Mouse (Mus musculus) regulatory T cell (primary cell): Measurements from ENCODE around the gene Nr1i2.
"Not testable (repeated sequence)": the region's sequence is repeated elsewhere in the genome, so short reads cannot be mapped to it uniquely, and the experiment has no call there.

ENCODE experiments used
- in situ Hi-C: fragments of 300-600 bp; cut with MboI, MseI; formaldehyde crosslinking; loops from one replicate; pipeline ENCODE4 v1.15.1; 2025; ENCODE audit warnings: high pct_unique_total_duplicates

Gene Nr1i2

DNA sequence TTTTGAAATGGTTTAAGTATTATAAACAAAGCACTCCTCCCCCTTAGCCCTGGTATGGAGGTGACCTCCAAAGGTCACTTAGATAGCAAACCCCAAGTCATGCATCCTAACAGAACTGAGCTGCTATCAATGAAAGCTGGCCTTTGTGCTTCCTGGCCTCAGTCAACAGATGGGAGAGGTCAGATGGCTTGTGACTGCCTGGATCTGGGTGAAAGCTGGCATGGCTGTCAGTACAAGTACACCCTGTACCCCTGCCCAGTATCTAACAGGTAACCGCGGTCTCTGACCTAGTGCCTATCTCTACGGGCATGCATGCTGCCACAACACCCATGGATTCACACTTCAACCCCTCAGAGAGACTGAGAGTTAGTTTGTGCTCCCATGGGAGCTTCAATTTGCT, 6.9 kb downstream of the Nr1i2 start:
- in situ Hi-C loops, result no loop called here

DNA sequence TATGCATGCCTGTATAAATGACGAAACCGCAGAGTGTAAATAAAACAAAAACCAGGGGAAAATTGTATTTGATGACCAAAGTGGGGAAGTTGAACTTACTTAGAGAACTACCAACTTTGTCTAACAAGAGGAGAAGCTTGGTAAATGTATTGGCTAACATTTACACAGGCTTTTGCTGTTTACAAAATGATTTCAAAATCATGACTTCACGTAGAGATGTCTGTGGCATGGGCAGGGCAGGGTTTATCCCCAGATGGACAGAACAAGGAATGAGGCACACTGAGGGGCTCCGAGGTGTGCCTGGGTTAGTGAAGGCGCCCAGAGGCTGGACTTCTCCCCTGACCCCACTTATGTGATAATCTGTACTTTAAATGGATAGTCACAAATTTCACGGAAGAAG, 7.3 kb downstream of the Nr1i2 start:
- in situ Hi-C loops, result no loop called here

DNA sequence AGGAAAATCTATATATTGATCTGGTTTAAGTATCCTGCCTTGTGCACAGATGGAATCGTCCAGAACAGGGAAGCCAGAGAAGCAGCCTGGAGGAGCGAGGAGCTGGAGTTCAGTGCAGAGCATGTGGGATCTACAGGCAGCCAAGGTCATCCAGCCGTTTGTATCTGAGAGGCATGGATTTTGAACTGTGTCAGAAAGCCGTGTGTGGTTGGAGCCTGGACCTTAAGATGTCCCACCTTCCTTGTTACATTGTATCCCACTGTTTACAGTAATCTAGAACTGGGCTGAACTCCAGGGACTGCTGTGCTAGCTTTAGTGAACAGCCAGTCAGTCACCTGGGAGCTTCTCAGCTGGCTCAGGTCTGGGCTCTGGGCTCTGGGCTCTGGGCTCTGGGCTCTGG, 8.1 kb downstream of the Nr1i2 start:
- in situ Hi-C loops, result no loop called here

DNA sequence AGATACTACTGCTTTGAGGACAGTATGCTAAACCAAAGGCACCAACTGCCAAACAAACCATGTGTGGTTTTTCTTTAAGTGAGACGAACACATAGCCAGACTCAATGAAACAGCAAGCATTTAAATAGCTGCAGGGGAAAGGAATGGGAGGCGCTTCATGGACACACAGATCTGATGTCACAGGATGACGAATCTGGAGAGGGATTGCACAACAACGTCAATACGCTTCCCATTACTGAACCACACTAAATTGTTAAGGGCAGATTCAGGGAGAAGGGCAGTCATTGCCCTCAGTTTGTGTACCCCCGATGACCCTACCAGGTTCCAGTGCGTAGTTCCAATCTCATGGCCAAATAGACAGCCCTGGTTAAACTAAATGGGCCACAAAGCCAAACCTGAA, 8.8 kb downstream of the Nr1i2 start:
- in situ Hi-C loops, result no loop called here

DNA sequence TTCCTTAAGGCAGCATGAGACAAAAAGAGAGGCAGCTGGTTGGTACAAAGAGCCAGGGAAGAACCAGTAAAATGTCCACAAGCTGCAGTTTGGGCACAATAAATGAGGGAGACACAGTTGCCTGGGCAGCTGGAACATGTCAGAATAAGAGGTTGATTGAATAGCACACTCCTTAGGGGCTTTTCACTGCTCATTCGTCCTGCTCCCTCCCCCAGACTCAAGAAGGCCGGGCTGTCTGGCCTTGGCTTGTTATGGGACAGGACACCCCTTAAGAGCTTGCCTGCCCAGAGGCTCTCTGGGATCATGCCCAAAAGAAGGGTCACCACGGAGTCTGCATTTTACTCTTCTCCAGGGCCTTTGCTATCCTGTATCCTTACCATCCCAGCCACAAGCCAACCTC, 11.3 kb downstream of the Nr1i2 start:
- in situ Hi-C loops, result no loop called here

DNA sequence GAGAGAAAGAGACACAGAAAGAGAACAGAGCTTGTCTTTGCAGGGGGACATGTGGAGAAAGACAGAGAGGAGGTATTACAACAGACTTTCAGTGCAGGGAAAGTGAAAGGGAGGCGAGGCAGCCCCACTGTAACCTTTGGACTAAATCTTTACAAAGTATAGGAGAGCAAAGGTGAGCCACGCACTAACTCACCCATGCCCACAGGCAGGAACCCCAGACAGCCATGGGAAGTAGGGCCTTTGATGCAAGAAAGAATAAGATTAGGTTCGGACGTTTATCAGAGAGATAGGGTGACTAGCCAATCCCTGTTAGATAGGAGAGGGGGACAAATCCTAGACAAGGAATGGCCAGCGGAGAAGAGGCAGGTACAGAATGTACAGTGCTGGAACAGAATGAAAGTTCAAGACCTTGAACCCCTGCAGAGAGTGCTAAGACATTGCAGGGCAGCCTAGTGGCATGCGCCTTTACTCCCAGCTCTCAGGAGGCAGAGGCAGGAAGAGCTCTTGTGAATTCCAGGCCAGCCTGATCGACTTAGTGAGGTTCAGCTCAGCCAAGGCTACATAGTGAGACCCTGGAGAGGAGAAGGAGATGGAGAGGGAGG, 12.0 kb downstream of the Nr1i2 start:
- in situ Hi-C loops, result no loop called here

DNA sequence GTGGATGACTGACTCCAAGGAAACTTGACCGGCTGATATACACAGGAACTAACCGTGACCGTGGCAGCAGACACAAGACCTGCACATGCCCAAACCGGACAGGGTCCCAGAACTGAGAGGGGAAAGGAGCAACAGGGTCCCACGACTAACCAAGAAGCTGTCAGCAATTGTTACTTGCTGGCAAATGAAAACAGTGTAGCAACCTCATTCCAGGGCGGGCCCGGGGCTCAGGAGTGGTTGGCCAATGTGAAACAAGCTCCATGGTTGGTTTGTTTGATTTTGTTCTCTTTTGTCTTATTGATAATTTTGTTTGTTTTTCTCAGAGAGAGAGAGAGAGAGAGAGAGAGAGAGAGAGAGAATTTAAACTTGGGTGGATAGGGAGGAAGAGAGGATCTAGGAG, 13.7 kb downstream of the Nr1i2 start:
- in situ Hi-C loops, result no loop called here

DNA sequence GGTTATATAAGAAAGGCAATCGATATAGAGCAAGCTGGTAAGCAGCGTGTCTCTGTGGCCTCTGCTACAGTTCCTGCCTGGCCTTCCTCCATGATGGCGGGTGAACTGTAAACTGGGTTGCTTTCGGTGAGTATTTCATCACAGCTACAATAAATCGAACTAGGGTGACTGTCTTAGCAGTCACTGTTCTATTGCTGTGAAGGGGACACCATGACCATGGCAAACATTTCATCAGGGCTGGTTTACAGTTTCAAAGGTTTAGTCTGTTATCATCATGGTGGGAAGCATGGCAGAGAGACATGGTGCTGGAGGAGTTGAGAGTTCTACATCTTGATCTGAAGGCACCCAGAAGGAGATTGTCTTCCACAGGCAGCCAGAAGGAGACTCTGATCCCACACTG, 14.8 kb downstream of the Nr1i2 start:
- in situ Hi-C loops, result loop anchor here (10.0 kb wide), 1 partner anchor 985 kb away; no protein-coding TSS in a partner anchor

DNA sequence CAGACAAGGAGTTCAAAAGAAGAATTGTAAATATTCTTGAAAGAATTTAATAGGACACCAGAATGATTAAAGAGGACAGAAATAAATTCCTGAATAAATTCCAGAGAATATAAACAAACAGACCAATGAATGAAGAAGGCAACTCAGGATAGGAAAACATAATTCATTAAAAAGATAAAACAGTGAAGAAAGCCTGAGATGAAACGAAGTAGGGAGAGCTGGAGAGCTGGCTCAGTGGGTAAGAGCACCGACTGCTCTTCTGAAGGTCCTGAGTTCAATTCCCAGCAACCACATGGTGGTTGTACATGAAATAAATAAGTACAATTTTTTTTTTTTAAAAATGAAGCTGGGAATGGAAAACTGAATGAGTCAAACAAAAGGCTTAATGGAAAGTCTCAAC, 19.9 kb downstream of the Nr1i2 start:
- in situ Hi-C loops, result loop anchor here (10.0 kb wide), 1 partner anchor 990 kb away; no protein-coding TSS in a partner anchor

DNA sequence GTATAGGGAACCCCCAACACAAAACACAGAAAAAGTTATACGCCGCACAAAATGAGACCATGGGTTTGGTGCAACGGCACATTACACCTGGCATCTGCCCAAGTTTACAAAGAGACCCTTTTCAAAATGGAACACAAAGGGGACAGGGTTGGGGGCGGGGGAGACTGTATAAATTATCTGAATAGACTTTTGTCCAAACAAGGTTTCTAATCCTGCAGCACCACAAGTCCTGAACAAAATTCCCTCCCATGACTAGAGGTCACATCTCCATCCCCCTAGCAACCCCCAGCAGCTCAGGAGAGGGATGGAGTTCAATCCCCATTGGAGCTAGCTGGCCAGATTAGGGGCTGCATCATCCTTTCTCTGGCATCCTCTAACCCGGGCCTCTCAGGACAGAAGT, 22.1 kb downstream of the Nr1i2 start:
- in situ Hi-C loops, result loop anchor here (10.0 kb wide), 1 partner anchor 992 kb away; no protein-coding TSS in a partner anchor

DNA sequence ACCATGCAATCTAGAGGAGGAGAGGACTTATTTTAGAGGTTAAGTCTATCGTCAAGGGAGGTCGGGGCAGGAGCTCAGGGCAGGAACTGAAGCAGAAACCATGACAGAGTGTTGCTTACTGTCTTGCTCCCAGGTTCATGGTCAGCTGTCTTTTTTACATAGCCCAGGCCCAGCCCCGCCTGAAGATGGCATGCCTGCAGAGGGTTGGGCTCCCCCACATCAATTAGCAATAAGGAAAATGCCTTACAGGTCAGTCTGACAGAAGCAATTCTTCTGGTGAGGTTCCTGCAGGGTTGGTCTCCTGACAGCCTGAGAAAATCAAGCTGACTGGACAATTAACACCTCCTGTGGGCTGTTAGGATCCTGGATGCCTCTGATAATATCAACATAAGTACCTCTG, 23.0 kb downstream of the Nr1i2 start:
- in situ Hi-C loops, result loop anchor here (10.0 kb wide), 1 partner anchor 993 kb away; no protein-coding TSS in a partner anchor

DNA sequence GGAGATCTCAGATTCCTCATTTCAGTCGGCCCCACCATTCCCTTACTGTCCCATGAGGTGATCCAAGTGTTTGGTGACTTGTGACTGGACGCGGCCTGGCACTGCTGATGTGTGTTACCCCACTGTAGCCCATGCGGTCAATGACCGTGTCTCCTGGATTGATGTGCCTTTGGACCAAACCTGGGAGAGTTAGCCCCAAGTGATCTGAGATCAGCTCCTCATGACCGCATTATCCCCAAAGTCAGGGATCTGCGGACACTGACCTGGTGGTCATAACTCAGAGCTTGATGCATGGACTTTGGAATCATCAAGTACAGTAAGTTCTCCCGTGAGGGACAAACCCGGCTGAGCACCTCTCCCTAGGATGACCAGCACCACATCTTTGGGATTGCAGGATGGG, 38.7 kb downstream of the Nr1i2 start:
- in situ Hi-C loops, result no loop called here

DNA sequence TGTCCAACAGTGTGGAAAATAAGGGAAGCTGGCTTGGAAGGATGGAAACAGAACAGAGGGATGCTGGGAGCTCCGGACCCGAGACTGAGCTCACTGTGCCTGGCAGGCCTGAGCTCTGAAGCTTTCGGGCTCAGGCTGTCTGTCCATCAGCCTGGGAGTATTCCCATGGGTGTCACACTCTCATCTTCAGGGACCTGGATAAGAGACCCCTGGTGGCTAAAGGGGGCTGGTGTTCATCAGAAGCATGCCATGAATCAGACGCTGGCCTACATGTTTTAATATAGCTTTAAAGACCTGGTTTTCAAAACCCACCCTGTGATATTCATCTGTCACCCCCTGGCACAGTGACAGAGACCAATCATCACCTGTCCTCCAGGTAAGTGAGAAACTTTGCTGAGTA, 39.5 kb downstream of the Nr1i2 start:
- in situ Hi-C loops, result no loop called here

DNA sequence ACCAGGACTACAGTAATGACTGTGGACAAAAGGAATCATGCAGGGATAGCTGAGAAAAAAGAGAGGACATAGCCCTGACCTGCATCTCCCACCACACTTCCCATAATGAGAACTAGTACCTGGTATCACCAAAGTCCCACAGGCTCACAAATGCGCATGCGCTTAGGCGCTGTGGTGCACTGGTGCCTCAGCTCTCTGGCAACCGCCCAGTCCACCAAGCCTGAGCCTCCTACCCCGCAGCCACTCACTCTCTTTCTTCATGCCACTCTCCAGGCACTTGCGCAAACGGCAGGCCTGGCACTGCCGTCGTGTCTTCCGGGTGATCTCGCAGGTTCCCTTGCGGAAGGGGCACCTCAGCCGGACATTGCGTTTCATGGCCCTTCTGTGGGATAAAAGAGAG, 40.6 kb downstream of the Nr1i2 start:
- in situ Hi-C loops, result no loop called here

DNA sequence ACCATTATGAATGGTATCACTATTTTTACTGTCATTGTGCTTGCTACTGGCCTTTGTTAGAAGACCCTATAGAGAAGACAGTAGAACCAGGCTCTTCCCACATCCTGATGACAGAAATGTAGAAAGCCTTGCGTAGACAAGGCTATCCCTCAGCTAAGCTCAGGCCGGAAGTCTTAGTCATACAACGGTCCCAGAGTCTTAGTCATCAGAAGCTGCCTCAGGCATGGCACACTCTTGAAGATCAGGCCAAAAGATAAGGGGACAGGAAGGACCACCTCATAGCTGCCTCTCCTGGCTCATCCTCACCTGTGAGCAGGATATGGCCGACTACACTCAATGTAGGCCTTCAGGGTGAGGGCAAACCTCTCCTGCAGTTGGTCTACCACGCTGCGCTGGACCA, 44.2 kb downstream of the Nr1i2 start:
- in situ Hi-C loops, result no loop called here

DNA sequence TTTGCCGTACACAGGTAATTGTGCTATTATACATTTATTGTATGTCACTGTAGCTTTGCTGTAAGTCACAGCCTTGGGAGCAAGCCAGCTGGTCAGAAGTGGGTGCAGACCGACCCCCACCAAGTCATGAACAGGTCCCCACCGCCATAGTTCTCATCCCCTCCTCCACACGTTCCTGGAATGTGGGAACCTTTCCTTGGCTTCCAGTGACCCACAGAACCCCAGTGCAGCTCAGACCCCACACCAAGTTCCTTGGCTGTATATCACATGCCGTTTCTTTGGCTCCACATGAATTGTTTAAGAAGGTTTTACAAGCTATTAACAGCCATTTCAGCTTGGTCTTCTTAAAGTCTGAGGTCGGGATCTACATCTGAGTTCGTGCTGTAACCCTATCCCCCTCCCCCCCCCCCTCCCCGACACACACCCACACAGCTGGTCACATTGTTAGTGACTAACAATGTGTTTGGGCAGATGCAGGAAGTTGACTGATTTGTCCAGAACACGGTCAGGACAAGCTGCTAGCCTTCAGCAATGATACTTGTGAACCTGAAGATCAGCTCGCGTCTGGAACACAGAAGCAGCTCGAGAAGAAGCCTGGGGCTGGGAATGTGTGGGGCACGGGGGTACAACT, 46.2 kb downstream of the Nr1i2 start:
- in situ Hi-C loops, result no loop called here

DNA sequence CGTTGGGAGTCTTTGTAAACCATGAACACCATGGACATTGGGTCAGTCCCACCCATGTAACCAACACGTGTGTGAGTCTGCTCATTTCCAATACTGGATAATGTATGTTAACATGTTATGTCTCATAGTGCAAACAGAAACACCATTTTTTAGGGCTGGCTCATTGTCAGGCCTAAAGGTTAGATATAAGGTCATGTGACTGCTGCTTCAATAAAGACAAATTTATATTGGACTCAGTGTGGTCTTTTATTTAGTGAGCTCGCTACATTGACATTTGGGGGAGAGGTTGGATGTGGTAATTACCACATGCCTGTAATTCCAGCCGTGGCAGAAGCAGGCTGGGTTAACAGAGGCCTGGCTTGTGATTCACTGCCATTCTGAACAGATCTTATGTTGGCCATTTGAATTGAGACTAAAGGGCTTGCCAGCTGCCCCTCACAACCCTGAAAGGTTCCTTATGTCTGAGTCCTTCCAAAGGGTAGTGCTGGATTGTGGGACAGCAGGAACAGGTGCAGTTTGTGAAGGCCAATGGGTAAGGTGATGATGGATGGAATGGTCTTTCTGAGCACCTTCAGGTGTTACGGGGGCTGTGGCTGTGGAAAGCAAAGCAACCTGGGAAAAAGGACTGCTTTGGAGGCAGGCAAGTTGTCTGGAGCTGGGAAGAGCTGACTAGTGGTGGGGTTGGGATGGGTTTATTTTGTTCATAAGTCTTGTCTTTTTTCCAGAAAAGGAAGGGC, 48.6 kb downstream of the Nr1i2 start:
- in situ Hi-C loops, result no loop called here

DNA sequence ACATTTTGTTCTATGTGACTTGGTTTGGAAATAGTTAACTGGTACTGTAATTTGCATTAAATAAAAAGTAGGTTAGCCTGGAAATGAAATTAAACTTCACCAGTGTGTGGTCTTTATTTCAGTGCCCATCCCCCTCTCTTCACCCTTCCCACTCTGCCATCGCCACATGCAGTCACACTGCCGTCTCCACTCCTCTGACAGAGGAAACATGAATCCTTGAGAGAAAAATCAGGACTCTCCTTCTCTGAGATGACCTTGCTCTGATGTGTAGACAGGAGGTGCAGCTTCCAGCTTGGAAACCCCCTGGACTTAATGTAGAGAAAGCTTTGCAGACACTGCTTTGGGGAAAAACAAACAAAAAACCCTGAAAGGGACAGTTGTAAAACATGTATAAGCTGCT, 49.2 kb downstream of the Nr1i2 start:
- in situ Hi-C loops, result no loop called here

DNA sequence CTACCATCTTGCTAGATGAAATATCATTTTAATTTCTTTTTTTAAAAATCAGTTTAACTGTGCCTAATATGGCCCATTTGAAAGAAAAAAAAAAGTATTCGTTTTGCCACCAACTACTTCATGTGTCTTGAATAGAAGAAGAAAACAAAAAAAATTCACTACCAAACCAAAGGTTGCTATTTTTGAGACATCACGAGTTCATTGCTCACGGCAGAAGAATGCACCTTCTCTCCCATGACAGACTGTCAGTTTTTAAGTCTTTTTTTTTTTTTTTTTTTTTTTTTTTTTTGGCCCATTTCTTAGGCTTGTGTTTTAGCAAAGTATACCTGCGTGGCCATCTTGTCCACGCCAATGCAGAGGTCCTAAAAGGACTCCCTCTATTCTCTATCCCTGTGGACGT, 50.5 kb downstream of the Nr1i2 start:
- in situ Hi-C loops, result no loop called here

DNA sequence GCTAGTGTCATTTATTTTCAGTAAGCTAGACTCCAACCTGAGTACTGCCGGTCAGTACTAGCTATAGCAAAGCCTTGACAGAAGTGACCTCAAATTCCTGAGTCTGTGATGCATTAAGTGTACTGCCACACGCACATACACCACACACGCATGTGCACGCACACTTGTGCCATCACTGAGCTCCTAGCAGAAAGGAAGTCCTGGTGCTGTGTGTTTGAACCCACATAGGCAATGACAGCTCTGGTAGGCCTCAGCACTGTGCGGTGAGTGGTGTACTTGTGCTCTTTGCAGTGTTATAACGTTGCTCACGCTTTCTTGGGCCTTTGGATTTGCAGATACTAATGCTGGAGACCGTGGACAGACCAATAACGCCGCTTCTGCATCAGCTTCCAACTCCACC, 54.5 kb downstream of the Nr1i2 start:
- in situ Hi-C loops, result no loop called here

DNA sequence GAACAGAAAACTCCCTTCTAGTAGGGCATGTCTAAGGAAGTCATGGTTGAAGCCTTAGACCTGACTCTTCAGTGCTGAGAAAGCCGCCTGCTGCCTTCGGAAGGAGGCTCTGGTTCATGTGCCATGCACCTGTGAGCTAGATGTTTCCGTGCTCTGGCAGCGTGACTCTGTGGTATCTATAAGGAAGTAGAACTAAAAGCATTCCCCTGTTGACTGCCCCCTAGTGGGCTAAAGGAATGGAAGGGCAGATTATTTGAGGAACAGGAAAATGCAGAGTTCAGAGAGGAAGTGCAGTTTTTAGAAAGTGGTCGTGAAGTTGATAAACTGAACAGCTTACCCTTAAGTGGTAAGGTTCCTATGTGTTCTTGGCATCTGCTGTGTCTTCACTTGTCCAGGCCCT, 54.9 kb downstream of the Nr1i2 start:
- in situ Hi-C loops, result no loop called here

DNA sequence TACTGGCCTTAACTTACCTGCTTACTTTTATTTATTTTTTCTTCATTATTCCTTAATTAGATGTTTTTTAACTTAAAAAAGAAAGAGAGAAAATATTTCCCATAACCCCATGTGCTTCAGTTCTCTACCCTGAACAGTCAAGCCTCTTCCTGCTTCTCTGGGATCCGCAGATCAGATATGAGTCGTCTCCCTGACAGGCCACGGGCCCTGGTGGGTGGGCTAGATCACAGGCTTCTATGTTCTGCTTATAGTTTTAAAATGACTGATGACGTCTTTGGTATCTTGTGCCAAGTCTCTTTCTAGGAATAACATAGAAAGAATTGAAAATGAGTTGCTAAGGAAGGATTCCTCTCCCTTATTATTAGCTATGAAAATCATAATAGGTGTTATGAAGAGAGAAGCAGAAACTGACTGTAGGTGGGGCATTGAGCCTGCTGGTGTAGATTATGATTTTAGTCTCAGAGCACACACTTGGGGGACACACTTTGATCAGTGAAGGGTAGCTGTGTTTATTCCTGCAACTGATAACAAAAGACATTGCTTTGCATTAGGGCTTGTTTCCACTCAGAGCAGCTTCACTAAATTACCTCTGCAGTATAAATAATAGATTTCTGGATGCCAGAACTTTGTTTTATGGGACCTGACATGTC, 57.6 kb downstream of the Nr1i2 start:
- in situ Hi-C loops, result no loop called here

DNA sequence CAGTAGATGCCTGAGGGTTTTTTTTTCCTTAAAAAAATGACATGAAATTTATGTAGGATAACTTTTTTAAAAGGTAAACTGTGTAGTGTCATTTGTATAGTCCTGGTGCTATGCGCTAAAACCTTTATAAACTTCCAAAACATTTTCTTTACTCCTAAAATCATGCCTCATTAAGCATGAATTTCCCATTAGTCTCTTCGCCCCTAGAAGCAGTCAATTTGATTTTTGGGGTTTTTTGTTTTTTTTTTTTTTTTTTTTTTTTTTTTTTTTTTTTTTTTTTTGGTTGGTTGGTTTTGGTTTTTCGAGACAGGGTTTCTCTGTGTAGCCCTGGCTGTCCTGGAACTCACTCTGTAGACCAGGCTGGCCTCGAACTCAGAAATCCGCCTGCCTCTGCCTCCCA, 72.1 kb downstream of the Nr1i2 start:
- in situ Hi-C loops, result not testable (repeated sequence)
